Mouse (Mus musculus): ENCODE data around the gene Kpna3. TPM values are rescaled to one million over a fixed set of nuclear protein-coding genes. Genes with fewer than 3 reads are reported as not detected.

The Kpna3 gene
- polyA plus RNA-seq, 1 experiment from 2014 or later = 89.5 TPM

GRCm38 (mm10) chr14:61364656-61365055 is 75.0 kb downstream of the Kpna3 start:
- H3K27ac ChIP-seq = no peak overlapping the region
- no peak overlapping the region for H3K4me3 ChIP-seq (replicated peaks)
- H3K4me2 ChIP-seq = no peak overlapping the region
- H3K4me1 ChIP-seq = peaks cover 5% of the 10 kb centered on the region
- H3K27me3 ChIP-seq = no peaks in the 10 kb centered on the region
- H3K36me3 ChIP-seq (replicated peaks) = peaks cover 15% of the 10 kb centered on the region
- 83% methylated on average over 3 of the region's 3 CpGs for WGBS
- H3K9me3 ChIP-seq = no peaks in the 10 kb centered on the region
- no peak overlapping the region for H3K9ac ChIP-seq
- ATAC-seq (ENCODE audit: low FRiP score) = no peak

- no peaks in the 10 kb centered on the region for H3K9me3 ChIP-seq
- no peak overlapping the region for H3K4me2 ChIP-seq
- H3K4me3 ChIP-seq (replicated peaks) = no peak overlapping the region
- H3K27me3 ChIP-seq = no peaks in the 10 kb centered on the region
- H3K36me3 ChIP-seq (replicated peaks) = peaks cover 12% of the 10 kb centered on the region
- ATAC-seq (ENCODE audit: low FRiP score) = no peak
- peaks cover 10% of the 10 kb centered on the region for H3K4me1 ChIP-seq
- WGBS = 93% methylated on average over 2 of the region's 2 CpGs
- H3K27ac ChIP-seq = no peak overlapping the region
- H3K9ac ChIP-seq = no peak overlapping the region
Measured at GRCm38 (mm10) chr14:61363734-61364133, 75.9 kb downstream of the Kpna3 start.

GRCm38 (mm10) chr14:61362268-61362667 is 77.4 kb downstream of the Kpna3 start:
- Histone ChIP-seq H3K27ac (no peak overlapping the region), H3K4me2 (no peak overlapping the region), H3K36me3 (replicated peaks) (peaks cover 10% of the 10 kb centered on the region), H3K4me1 (peaks cover 10% of the 10 kb centered on the region), H3K27me3 (no peaks in the 10 kb centered on the region), H3K9me3 (no peaks in the 10 kb centered on the region), H3K4me3 (replicated peaks) (no peak overlapping the region), H3K9ac (no peak overlapping the region)
- no peak for ATAC-seq (ENCODE audit: low FRiP score)
- WGBS = 90% methylated on average over 2 of the region's 2 CpGs

GRCm38 (mm10) chr14:61360981-61361511 is 78.6 kb downstream of the Kpna3 start:
- H3K36me3 ChIP-seq (replicated peaks) = 0 out of 2 replicates have a peak, but pooled peaks cover 3% of the 10 kb centered on the region
- no peak overlapping the region for H3K9ac ChIP-seq
- H3K27ac ChIP-seq = peak overlapping the region; percentile 82; the same call in 1 of the 2 replicates
- peak overlapping the region; percentile 60 for H3K4me2 ChIP-seq
- H3K4me3 ChIP-seq (replicated peaks) = peak overlapping the region; percentile 70
- ATAC-seq (ENCODE audit: low FRiP score) = no peak
- H3K4me1 ChIP-seq = peaks cover 10% of the 10 kb centered on the region
- H3K27me3 ChIP-seq = no peaks in the 10 kb centered on the region
- 69% methylated on average over 3 of the region's 3 CpGs for WGBS
- no peaks in the 10 kb centered on the region for H3K9me3 ChIP-seq

- Histone ChIP-seq H3K9ac (peak within 1 kb of the TSS; percentile 80), H3K27ac (peak within 1 kb of the TSS; percentile 82), H3K9me3 (no peaks in the 10 kb centered on the region), H3K4me3 (replicated peaks) (peak within 1 kb of the TSS; percentile 70), H3K36me3 (replicated peaks) (0 out of 2 replicates have a peak, but pooled peaks cover 5% of the 10 kb centered on the region), H3K4me1 (peaks cover 10% of the 10 kb centered on the region), H3K27me3 (no peaks in the 10 kb centered on the region), H3K4me2 (peak within 1 kb of the TSS; percentile 60)
- under 1% methylated on average over 40 of the region's 40 CpGs for WGBS
- ATAC-seq (ENCODE audit: low FRiP score) = peak; percentile 96
Measured at GRCm38 (mm10) chr14:61360131-61360980, 79.3 kb downstream of the Kpna3 start, which contains the start of gene Ebpl. Gene Ebpl (minus strand): TSS chr14:61360439.

GRCm38 (mm10) chr14:61354251-61355235 is 85.1 kb downstream of the Kpna3 start:
- Histone ChIP-seq H3K36me3 (replicated peaks) (0 out of 2 replicates have a peak, but pooled peaks cover 4% of the 10 kb centered on the region), H3K4me1 (peaks cover 8% of the 10 kb centered on the region; the same call in 1 of the 2 replicates), H3K27me3 (no peaks in the 10 kb centered on the region), H3K9ac (no peak overlapping the region), H3K27ac (no peak overlapping the region), H3K4me3 (replicated peaks) (no peak overlapping the region), H3K4me2 (no peak overlapping the region), H3K9me3 (no peaks in the 10 kb centered on the region)
- ATAC-seq (ENCODE audit: low FRiP score) = no peak
- WGBS = 84% methylated on average over 10 of the region's 10 CpGs

GRCm38 (mm10) chr14:61350808-61351207 is 88.9 kb downstream of the Kpna3 start:
- H3K9me3 ChIP-seq = no peaks in the 10 kb centered on the region
- 73% methylated on average over 6 of the region's 6 CpGs for WGBS
- ATAC-seq (ENCODE audit: low FRiP score) = no peak

GRCm38 (mm10) chr14:61349876-61350275 is 89.8 kb downstream of the Kpna3 start:
- ATAC-seq (ENCODE audit: low FRiP score) = no peak
- 85% methylated on average over 4 of the region's 4 CpGs for WGBS

More at GRCm38 (mm10) chr14:61350808-61351207, 88.9 kb downstream of the Kpna3 start:
- peaks cover 4% of the 10 kb centered on the region; the same call in 1 of the 2 replicates for H3K4me1 ChIP-seq
- H3K4me2 ChIP-seq = no peak overlapping the region
- no peak overlapping the region for H3K9ac ChIP-seq
- 0 out of 2 replicates have a peak, but pooled peaks cover 4% of the 10 kb centered on the region for H3K36me3 ChIP-seq (replicated peaks)
- H3K27ac ChIP-seq = no peak overlapping the region
- no peaks in the 10 kb centered on the region for H3K27me3 ChIP-seq
- no peak overlapping the region for H3K4me3 ChIP-seq (replicated peaks)

GRCm38 (mm10) chr14:61346827-61347698 is 92.6 kb downstream of the Kpna3 start:
- H3K36me3 ChIP-seq (replicated peaks) = no peaks in the 10 kb centered on the region
- H3K27me3 ChIP-seq = no peaks in the 10 kb centered on the region
- H3K9me3 ChIP-seq = no peaks in the 10 kb centered on the region
- ATAC-seq (ENCODE audit: low FRiP score) = peak; percentile 87
- WGBS = 47% methylated on average over 10 of the region's 10 CpGs
- H3K27ac ChIP-seq = 0 out of 2 replicates have a peak overlapping the region, but pooled peaks have one; percentile 25
- H3K4me3 ChIP-seq (replicated peaks) = no peak overlapping the region
- H3K4me1 ChIP-seq = 0 out of 2 replicates have a peak, but pooled peaks cover 4% of the 10 kb centered on the region
- H3K4me2 ChIP-seq = no peak overlapping the region
- no peak overlapping the region for H3K9ac ChIP-seq

More at GRCm38 (mm10) chr14:61349876-61350275, 89.8 kb downstream of the Kpna3 start:
- no peak overlapping the region for H3K4me2 ChIP-seq
- H3K27ac ChIP-seq = no peak overlapping the region
- no peaks in the 10 kb centered on the region for H3K27me3 ChIP-seq
- H3K4me3 ChIP-seq (replicated peaks) = no peak overlapping the region
- H3K36me3 ChIP-seq (replicated peaks) = no peaks in the 10 kb centered on the region
- H3K9me3 ChIP-seq = no peaks in the 10 kb centered on the region
- H3K4me1 ChIP-seq = peaks cover 4% of the 10 kb centered on the region; the same call in 1 of the 2 replicates
- no peak overlapping the region for H3K9ac ChIP-seq

GRCm38 (mm10) chr14:61344590-61344989 is 95.1 kb downstream of the Kpna3 start:
- WGBS = 70% methylated on average over 5 of the region's 5 CpGs
- no peak overlapping the region for H3K27ac ChIP-seq
- H3K4me1 ChIP-seq = no peaks in the 10 kb centered on the region; the same call in 1 of the 2 replicates
- H3K9ac ChIP-seq = no peak overlapping the region
- no peaks in the 10 kb centered on the region for H3K36me3 ChIP-seq (replicated peaks)
- H3K9me3 ChIP-seq = no peaks in the 10 kb centered on the region
- H3K4me2 ChIP-seq = no peak overlapping the region
- no peaks in the 10 kb centered on the region for H3K27me3 ChIP-seq
- H3K4me3 ChIP-seq (replicated peaks) = no peak overlapping the region
- ATAC-seq (ENCODE audit: low FRiP score) = no peak

GRCm38 (mm10) chr14:61339381-61339780 is 100.3 kb downstream of the Kpna3 start:
- Histone ChIP-seq H3K27ac (no peak overlapping the region), H3K27me3 (no peaks in the 10 kb centered on the region), H3K4me3 (replicated peaks) (no peak overlapping the region), H3K36me3 (replicated peaks) (no peaks in the 10 kb centered on the region), H3K9me3 (no peaks in the 10 kb centered on the region), H3K4me2 (no peak overlapping the region), H3K9ac (no peak overlapping the region), H3K4me1 (no peaks in the 10 kb centered on the region; the same call in 1 of the 2 replicates)
- WGBS = 92% methylated on average over 4 of the region's 4 CpGs
- no peak for ATAC-seq (ENCODE audit: low FRiP score)
